Mouse (Mus musculus) liver, embryonic 13.5 days (tissue): ENCODE data around the gene Top2a. TPM values are rescaled to one million over a fixed set of nuclear protein-coding genes. Genes with fewer than 3 reads are reported as not detected.
A peak's percentile ranks its signal among the peaks of the same experiment; 100 is the strongest.

Experiments used
- ATAC-seq: fragments of 200-750 bp; cut with Nextera tagmentation; 2 replicates; pipeline ENCODE4 v1.8.0; 2017; ENCODE audit warnings: low read depth, mild to moderate bottlenecking, moderate number of reproducible peaks, moderate library complexity
- DNase-seq: peaks from one replicate; pipeline ENCODE4 v3.0.0; 2022
- H3K27ac ChIP-seq: fragments of 300-500 bp; sonication (generic); 2 replicates; pipeline ENCODE4 v1.5.1; 2015; ENCODE audit warnings: moderate library complexity, mild to moderate bottlenecking, inconsistent platforms
- H3K27me3 ChIP-seq: fragments of 300-500 bp; sonication (generic); 2 replicates; pipeline ENCODE4 v1.6.1; 2015; ENCODE audit warnings: mild to moderate bottlenecking, inconsistent platforms
- H3K36me3 ChIP-seq: fragments of 300-500 bp; sonication (generic); 2 replicates; pipeline ENCODE4 v1.6.1; 2015; ENCODE audit warnings: mild to moderate bottlenecking, inconsistent platforms
- H3K4me1 ChIP-seq: fragments of 300-500 bp; sonication (generic); replicated peaks from 2 replicates; pipeline ENCODE4 v1.6.1; 2015; ENCODE audit warnings: inconsistent platforms
- H3K4me2 ChIP-seq: fragments of 300-500 bp; sonication (generic); 2 replicates; pipeline ENCODE4 v1.6.1; 2015; ENCODE audit warnings: inconsistent platforms, mild to moderate bottlenecking, moderate library complexity
- H3K4me3 ChIP-seq: fragments of 300-500 bp; sonication (generic); replicated peaks from 2 replicates; pipeline ENCODE4 v1.5.1; 2015; ENCODE audit warnings: mild to moderate bottlenecking, inconsistent platforms
- H3K9ac ChIP-seq: fragments of 300-500 bp; sonication (generic); 2 replicates; pipeline ENCODE4 v1.6.1; 2015; ENCODE audit warnings: mild to moderate bottlenecking, inconsistent platforms
- H3K9me3 ChIP-seq: fragments of 300-500 bp; sonication (generic); replicated peaks from 2 replicates; pipeline ENCODE4 v1.6.1; 2016; ENCODE audit warnings: inconsistent platforms
- WGBS: fragments of 180-500 bp; shearing (Covaris S2); methylation state at CpG from one replicate; pipeline ENCODE4 v1.1.7; 2015; ENCODE audit not compliant: insufficient replicate concordance; 5-methylcytosine and 5-hydroxymethylcytosine counted together
- polyA plus RNA-seq: library from polyadenylated mRNA; unstranded; fragments of >200 nt; fragmentation: Nextera tagmentation; extraction: Ambion mirVana; gene quantifications from 2 replicates; pipeline ENCODE4 v1.2.1, GENCODE M21; 2015

Gene Top2a
- polyA plus RNA-seq, 1 experiment from 2014 or later = 208 TPM

GRCm38 (mm10) chr11:98971316-98972031 is 52.5 kb downstream of the Top2a start:
- Histone ChIP-seq H3K9ac (no peak overlapping the region), H3K27ac (no peak overlapping the region)

GRCm38 (mm10) chr11:98970191-98970925 is 53.6 kb downstream of the Top2a start:
- WGBS = 78% methylated on average over 29 of the region's 29 CpGs
- no peak overlapping the region for H3K9ac ChIP-seq
- peaks cover 41% of the 10 kb centered on the region for H3K36me3 ChIP-seq
- no peak overlapping the region for H3K4me3 ChIP-seq
- peaks cover 49% of the 10 kb centered on the region for H3K27me3 ChIP-seq
- no peak overlapping the region for H3K27ac ChIP-seq
- peaks cover 49% of the 10 kb centered on the region for H3K4me1 ChIP-seq
- H3K9me3 ChIP-seq = no peaks in the 10 kb centered on the region
- no peak for ATAC-seq
- DNase-seq = no peak
- no peak overlapping the region for H3K4me2 ChIP-seq

More at GRCm38 (mm10) chr11:98971316-98972031, 52.5 kb downstream of the Top2a start:
- 79% methylated on average over 23 of the region's 23 CpGs for WGBS
- ATAC-seq (no peak), DNase-seq (no peak)
- peaks cover 38% of the 10 kb centered on the region for H3K4me1 ChIP-seq
- H3K27me3 ChIP-seq = peaks cover 37% of the 10 kb centered on the region
- no peaks in the 10 kb centered on the region for H3K9me3 ChIP-seq
- H3K36me3 ChIP-seq = peaks cover 41% of the 10 kb centered on the region
- H3K4me3 ChIP-seq = no peak overlapping the region
- H3K4me2 ChIP-seq = no peak overlapping the region

- no peak overlapping the region for H3K9ac ChIP-seq
- no peak overlapping the region for H3K27ac ChIP-seq
- H3K4me3 ChIP-seq = no peak overlapping the region
- 22% methylated on average over 17 of the region's 17 CpGs for WGBS
- H3K27me3 ChIP-seq = peaks cover 57% of the 10 kb centered on the region
- H3K9me3 ChIP-seq = no peaks in the 10 kb centered on the region
- ATAC-seq (no peak), DNase-seq (no peak)
- no peak overlapping the region for H3K4me2 ChIP-seq
- H3K36me3 ChIP-seq = peaks cover 38% of the 10 kb centered on the region
- H3K4me1 ChIP-seq = peaks cover 58% of the 10 kb centered on the region
Measured at GRCm38 (mm10) chr11:98969496-98969927, 54.5 kb downstream of the Top2a start.

GRCm38 (mm10) chr11:98968716-98969495 is 55.1 kb downstream of the Top2a start:
- Histone ChIP-seq H3K27ac (peak overlapping the region; percentile 23; the same call in 1 of the 2 replicates), H3K9me3 (no peaks in the 10 kb centered on the region), H3K36me3 (peaks cover 38% of the 10 kb centered on the region), H3K4me3 (no peak overlapping the region), H3K9ac (no peak overlapping the region), H3K4me1 (peaks cover 64% of the 10 kb centered on the region), H3K27me3 (peaks cover 63% of the 10 kb centered on the region), H3K4me2 (peak overlapping the region; percentile 14; the same call in 1 of the 2 replicates)
- DNase-seq = no peak
- 14% methylated on average over 20 of the region's 20 CpGs for WGBS
- ATAC-seq = no peak

GRCm38 (mm10) chr11:98968079-98968478 is 55.9 kb downstream of the Top2a start:
- DNase-seq = no peak
- H3K4me2 ChIP-seq = no peak overlapping the region

GRCm38 (mm10) chr11:98966499-98967141 is 57.4 kb downstream of the Top2a start:
- peaks cover 86% of the 10 kb centered on the region for H3K27me3 ChIP-seq
- H3K36me3 ChIP-seq = peaks cover 21% of the 10 kb centered on the region
- H3K9ac ChIP-seq = no peak overlapping the region
- no peak overlapping the region for H3K4me3 ChIP-seq
- 29% methylated on average over 9 of the region's 9 CpGs for WGBS
- H3K4me2 ChIP-seq = no peak overlapping the region
- DNase-seq = no peak
- no peak for ATAC-seq
- no peak overlapping the region for H3K27ac ChIP-seq
- H3K4me1 ChIP-seq = peaks cover 87% of the 10 kb centered on the region
- H3K9me3 ChIP-seq = no peaks in the 10 kb centered on the region

More at GRCm38 (mm10) chr11:98968079-98968478, 55.9 kb downstream of the Top2a start:
- H3K4me3 ChIP-seq = no peak overlapping the region
- H3K27me3 ChIP-seq = peaks cover 71% of the 10 kb centered on the region
- WGBS = 79% methylated on average over 16 of the region's 16 CpGs
- H3K36me3 ChIP-seq = peaks cover 31% of the 10 kb centered on the region
- no peak for ATAC-seq
- H3K9ac ChIP-seq = no peak overlapping the region
- no peak overlapping the region for H3K27ac ChIP-seq
- H3K9me3 ChIP-seq = no peaks in the 10 kb centered on the region
- H3K4me1 ChIP-seq = peaks cover 72% of the 10 kb centered on the region

GRCm38 (mm10) chr11:98965416-98966077 is 58.4 kb downstream of the Top2a start:
- DNase-seq (no peak), ATAC-seq (no peak)
- Histone ChIP-seq H3K27ac (no peak overlapping the region), H3K36me3 (peaks cover 11% of the 10 kb centered on the region; the same call in 1 of the 2 replicates), H3K4me2 (peak overlapping the region; percentile 99), H3K4me1 (peaks cover 89% of the 10 kb centered on the region), H3K9me3 (no peaks in the 10 kb centered on the region), H3K27me3 (peaks cover 90% of the 10 kb centered on the region), H3K9ac (no peak overlapping the region), H3K4me3 (no peak overlapping the region)
- 40% methylated on average over 11 of the region's 11 CpGs for WGBS

- 37% methylated on average over 15 of the region's 15 CpGs for WGBS
- Histone ChIP-seq H3K27me3 (peaks cover 90% of the 10 kb centered on the region), H3K36me3 (peaks cover 5% of the 10 kb centered on the region; the same call in 1 of the 2 replicates), H3K9me3 (no peaks in the 10 kb centered on the region), H3K9ac (peak overlapping the region; percentile 29; the same call in 1 of the 2 replicates), H3K4me1 (peaks cover 89% of the 10 kb centered on the region), H3K4me3 (no peak overlapping the region), H3K27ac (peak overlapping the region; percentile 70), H3K4me2 (peak overlapping the region; percentile 99)
- DNase-seq (no peak), ATAC-seq (no peak)
Measured at GRCm38 (mm10) chr11:98964616-98965415, 59.2 kb downstream of the Top2a start.

GRCm38 (mm10) chr11:98964201-98964615 is 59.8 kb downstream of the Top2a start:
- 22% methylated on average over 6 of the region's 6 CpGs for WGBS
- Histone ChIP-seq H3K36me3 (peaks cover 5% of the 10 kb centered on the region; the same call in 1 of the 2 replicates), H3K27ac (peak overlapping the region; percentile 70), H3K4me2 (peak overlapping the region; percentile 99), H3K9ac (0 out of 2 replicates have a peak overlapping the region, but pooled peaks have one; percentile 29), H3K27me3 (peaks cover 87% of the 10 kb centered on the region), H3K4me3 (peak overlapping the region; percentile 70), H3K4me1 (peaks cover 90% of the 10 kb centered on the region), H3K9me3 (no peaks in the 10 kb centered on the region)
- ATAC-seq (no peak), DNase-seq (no peak)
